Mouse (Mus musculus) forebrain, postnatal 0 days (tissue): ENCODE data around the gene Stag3. TPM values are rescaled to one million over a fixed set of nuclear protein-coding genes. Genes with fewer than 3 reads are reported as not detected.
A peak's percentile ranks its signal among the peaks of the same experiment; 100 is the strongest.

Experiments
- ATAC-seq: fragments of 200-750 bp; cut with Nextera tagmentation; 2 replicates; pipeline ENCODE4 v1.8.0; 2017; ENCODE audit warnings: mild to moderate bottlenecking, moderate library complexity
- DNase-seq: peaks from one replicate; pipeline ENCODE4 v3.0.0-alpha.2; 2015
- H3K27ac ChIP-seq: fragments of 300-500 bp; sonication (generic); 2 replicates; pipeline ENCODE4 v1.5.1; 2014; ENCODE audit warnings: low read depth, mild to moderate bottlenecking, antibody characterized with exemption, low read length, moderate library complexity, mixed read lengths
- H3K27me3 ChIP-seq: fragments of 300-500 bp; sonication (generic); 2 replicates; pipeline ENCODE4 v1.6.1; 2014; ENCODE audit warnings: mild to moderate bottlenecking, low read length, mixed read lengths; ENCODE audit not compliant: insufficient read depth
- H3K36me3 ChIP-seq: fragments of 300-500 bp; sonication (generic); 2 replicates; pipeline ENCODE4 v1.6.1; 2014; ENCODE audit warnings: mild to moderate bottlenecking, moderate library complexity; ENCODE audit not compliant: insufficient read depth
- H3K4me1 ChIP-seq: fragments of 300-500 bp; sonication (generic); 2 replicates; pipeline ENCODE4 v1.6.1; 2014; ENCODE audit warnings: antibody characterized with exemption; ENCODE audit not compliant: insufficient read depth
- H3K4me2 ChIP-seq: fragments of 300-500 bp; sonication (generic); 2 replicates; pipeline ENCODE4 v1.6.1; 2014; ENCODE audit warnings: low read depth, mild to moderate bottlenecking, moderate library complexity
- H3K4me3 ChIP-seq: fragments of 300-500 bp; sonication (generic); 2 replicates; pipeline ENCODE4 v1.5.1; 2014; ENCODE audit warnings: low read depth, low read length, mixed read lengths
- H3K9ac ChIP-seq: fragments of 300-500 bp; sonication (generic); 2 replicates; pipeline ENCODE4 v1.6.1; 2014; ENCODE audit warnings: mild to moderate bottlenecking
- H3K9me3 ChIP-seq: fragments of 300-500 bp; sonication (generic); 2 replicates; pipeline ENCODE4 v1.6.1; 2016; ENCODE audit warnings: low read length
- CTCF ChIP-seq: sonication (generic); IDR thresholded peaks from 2 replicates; pipeline ENCODE4 v1.5.1; 2016; ENCODE audit warnings: antibody characterized with exemption, control low read depth, low read depth
- WGBS: fragments of 180-500 bp; shearing (Covaris S2); extraction: QIAGEN DNeasy Blood & Tissue Kit; methylation state at CpG from one replicate; pipeline ENCODE4 v1.1.7; 2014; 5-methylcytosine and 5-hydroxymethylcytosine counted together
- polyA plus RNA-seq: library from polyadenylated mRNA; unstranded; fragments of >200 nt; fragmentation: Nextera tagmentation; extraction: Ambion mirVana; gene quantifications from 2 replicates; pipeline ENCODE4 v1.2.1, GENCODE M21; 2015
- total RNA-seq: library from RNA; depleted of rRNA; stranded (reverse); fragments of >200 nt; gene quantifications from 2 replicates; pipeline ENCODE4 v1.2.3, GENCODE M21; 2014

Stag3 gene
- total and polyA plus RNA-seq, 2 experiments from 2014 or later: 5.5 to 16.9 TPM

DNA sequence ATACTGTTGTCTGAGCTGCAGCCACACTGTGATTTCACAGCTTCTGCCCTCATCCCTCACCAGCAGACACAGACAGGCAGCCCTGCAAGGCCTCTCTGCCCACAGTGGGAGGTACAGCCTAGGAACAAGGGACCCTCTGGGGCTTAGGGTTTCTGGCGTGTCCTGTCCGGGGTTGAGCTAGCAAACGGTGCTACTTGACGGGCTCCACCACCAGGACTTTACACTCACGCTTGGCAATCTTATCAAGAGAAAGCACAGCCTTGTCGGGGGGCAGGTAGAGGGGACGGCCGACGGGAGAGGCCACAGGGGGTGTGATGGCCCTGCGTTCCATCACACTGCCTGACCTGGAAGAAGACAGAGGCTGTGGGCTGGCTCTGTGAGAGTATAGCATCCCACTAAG is 20.0 kb upstream of the Stag3 start:
- no peak for TF ChIP-seq CTCF
- H3K4me3 ChIP-seq: no peak overlapping the region
- ATAC-seq: no peak
- H3K27me3 ChIP-seq: no peaks in the 10 kb centered on the region
- H3K9me3 ChIP-seq: no peaks in the 10 kb centered on the region
- H3K36me3 ChIP-seq: peaks cover 40% of the 10 kb centered on the region
- no peak overlapping the region for H3K27ac ChIP-seq
- H3K4me1 ChIP-seq: peaks cover 15% of the 10 kb centered on the region
- H3K9ac ChIP-seq: no peak overlapping the region
- no peak overlapping the region for H3K4me2 ChIP-seq
- 89% methylated on average over 10 of the region's 10 CpGs for WGBS
- DNase-seq: no peak

DNA sequence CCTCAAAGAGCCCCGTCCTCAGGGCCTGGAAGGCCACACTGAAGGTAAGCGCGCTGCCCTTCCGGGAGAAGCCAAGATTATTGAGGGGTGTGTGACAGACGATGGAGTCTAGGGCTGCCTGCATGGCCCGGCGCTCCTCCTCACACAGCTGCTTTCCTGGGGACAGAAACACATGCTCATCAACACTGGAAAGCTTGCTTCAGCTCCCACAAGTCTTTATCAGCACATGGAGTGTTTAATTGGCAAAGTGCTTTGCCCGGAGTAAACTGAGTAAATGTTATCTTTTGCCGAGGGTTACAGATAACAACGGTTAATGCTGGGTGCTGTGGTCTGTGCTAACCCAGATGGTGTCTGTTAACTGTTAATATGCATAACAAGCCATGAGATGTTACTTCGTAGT is 19.2 kb upstream of the Stag3 start:
- ATAC-seq: no peak
- Histone ChIP-seq H3K4me1 (peaks cover 14% of the 10 kb centered on the region), H3K27me3 (no peaks in the 10 kb centered on the region), H3K9me3 (no peaks in the 10 kb centered on the region), H3K27ac (no peak overlapping the region), H3K36me3 (peaks cover 40% of the 10 kb centered on the region), H3K9ac (no peak overlapping the region), H3K4me3 (no peak overlapping the region), H3K4me2 (no peak overlapping the region)
- DNase-seq: no peak
- 93% methylated on average over 11 of the region's 11 CpGs for WGBS
- TF ChIP-seq CTCF: no peak

DNA sequence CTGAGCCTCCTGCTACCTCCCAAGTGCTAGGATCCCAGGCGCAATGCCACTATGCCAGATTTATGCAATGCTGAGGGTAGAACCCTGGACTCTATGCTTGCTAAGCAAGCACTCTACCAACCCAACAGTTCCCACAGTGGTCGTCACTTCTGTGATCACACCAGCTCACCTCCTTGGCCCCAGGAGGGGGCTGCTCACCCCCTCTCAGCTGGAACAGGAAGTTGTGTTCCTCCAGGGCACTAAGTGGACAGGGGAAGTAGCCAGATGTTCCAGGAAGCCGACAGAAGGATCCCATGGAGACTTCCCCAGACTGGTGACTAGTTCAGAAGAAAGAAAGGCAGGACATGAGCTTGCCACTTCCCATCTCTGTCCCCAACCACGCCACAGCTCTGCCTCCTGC is 18.0 kb upstream of the Stag3 start:
- no peak for TF ChIP-seq CTCF
- Histone ChIP-seq H3K4me1 (peaks cover 14% of the 10 kb centered on the region), H3K9me3 (no peaks in the 10 kb centered on the region), H3K4me3 (no peak overlapping the region), H3K27me3 (no peaks in the 10 kb centered on the region), H3K36me3 (peaks cover 40% of the 10 kb centered on the region), H3K4me2 (no peak overlapping the region), H3K9ac (no peak overlapping the region), H3K27ac (no peak overlapping the region)
- ATAC-seq: no peak
- WGBS: 91% methylated on average over 4 of the region's 4 CpGs
- DNase-seq: no peak

DNA sequence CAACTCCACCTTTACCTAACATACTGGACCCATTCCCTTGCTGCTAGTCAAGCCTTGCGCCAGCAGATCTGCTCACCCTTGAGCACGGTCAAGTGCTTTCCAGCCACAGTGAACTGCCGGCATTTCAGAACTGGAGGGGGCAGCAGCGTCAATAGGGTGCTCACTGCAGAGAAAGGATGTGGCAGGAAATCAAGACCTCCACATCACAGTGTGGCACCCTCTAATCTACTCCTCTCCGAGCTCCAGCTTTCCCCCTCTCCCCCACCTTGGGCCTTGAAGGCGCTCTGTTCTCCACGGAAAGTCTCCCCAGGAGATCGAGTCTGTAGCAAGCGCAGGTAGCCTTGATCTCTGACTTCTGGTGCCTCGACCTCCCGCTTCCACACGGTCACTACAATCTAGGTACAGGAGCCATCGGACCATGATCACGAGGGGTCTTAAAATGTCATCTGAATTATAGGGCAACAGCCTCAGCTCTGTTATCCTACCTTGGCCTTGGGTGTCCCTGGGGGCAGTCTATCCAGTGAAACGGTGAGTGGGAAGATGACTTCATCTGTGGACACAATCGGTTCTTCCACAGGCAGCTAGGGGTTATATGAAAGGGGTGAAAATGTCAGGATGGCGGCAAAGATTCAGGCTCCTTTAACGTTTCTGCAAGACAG is 17.3 kb upstream of the Stag3 start:
- Histone ChIP-seq H3K9ac (peak overlapping the region; percentile 78), H3K27ac (peak overlapping the region; percentile 78; the same call in 1 of the 2 replicates), H3K27me3 (no peaks in the 10 kb centered on the region), H3K4me2 (peak overlapping the region; percentile 91), H3K4me3 (peak overlapping the region; percentile 71), H3K36me3 (peaks cover 40% of the 10 kb centered on the region), H3K4me1 (peaks cover 14% of the 10 kb centered on the region), H3K9me3 (no peaks in the 10 kb centered on the region)
- ATAC-seq (no peak), DNase-seq (no peak)
- WGBS: 67% methylated on average over 18 of the region's 18 CpGs
- 0 out of 2 replicates have a peak, but pooled peaks have one; percentile 4 for TF ChIP-seq CTCF

DNA sequence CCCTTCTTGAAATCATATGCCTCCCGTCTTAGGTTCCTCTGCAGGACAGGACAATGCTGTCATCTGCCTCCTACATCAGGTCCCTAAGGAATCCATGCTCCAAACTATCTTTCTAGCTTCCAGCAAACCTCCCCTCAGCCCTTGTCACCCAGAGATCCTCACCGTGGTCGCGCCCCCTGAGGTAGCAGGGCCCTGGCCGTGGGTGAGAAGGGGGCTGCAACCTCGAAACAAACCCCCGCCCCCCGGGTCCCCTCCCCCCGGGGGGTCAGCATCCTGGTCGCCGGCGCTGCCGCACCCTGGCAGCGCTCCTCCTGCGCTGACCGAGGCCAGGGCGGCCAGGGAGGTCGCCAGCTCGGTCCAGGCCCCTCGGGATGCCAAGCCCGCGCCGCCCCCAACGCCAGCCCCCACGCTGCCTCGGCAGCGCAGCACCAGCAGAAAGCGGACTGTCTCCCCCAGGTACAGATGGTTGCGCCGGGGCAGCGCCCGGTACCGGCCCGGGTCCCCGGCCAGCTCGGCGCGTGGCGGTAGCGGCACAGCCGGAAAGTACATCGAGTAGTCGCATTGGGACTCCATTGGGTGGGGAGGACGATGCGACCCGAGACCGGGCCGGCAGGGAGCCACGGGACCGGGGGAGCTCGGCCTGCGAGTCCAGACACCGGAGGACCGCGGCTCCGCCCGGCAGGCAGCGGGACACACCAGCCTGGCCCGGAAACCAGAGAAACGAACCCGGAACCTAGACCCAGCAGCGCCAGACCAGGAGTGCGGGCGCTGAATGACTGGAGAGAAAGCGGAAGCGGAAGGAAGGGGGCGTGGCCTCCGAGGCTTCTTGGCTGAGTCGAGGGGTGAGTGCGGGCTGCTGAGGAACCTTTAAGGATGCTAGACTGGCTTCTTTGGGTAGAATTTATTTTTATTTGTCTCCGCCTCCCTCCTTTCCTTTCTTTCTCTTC is 16.5 kb upstream of the Stag3 start, which contains the start of gene BC037034:
TSS of gene BC037034 (minus strand) at position 774 of the 947 bp plus-strand sequence.
- Histone ChIP-seq H3K4me2 (peak within 1 kb of the TSS; percentile 91), H3K9me3 (no peaks in the 10 kb centered on the region), H3K4me3 (peak within 1 kb of the TSS; percentile 71), H3K27ac (peak within 1 kb of the TSS; percentile 78), H3K4me1 (peaks cover 14% of the 10 kb centered on the region), H3K27me3 (no peaks in the 10 kb centered on the region), H3K36me3 (peaks cover 38% of the 10 kb centered on the region), H3K9ac (peak within 1 kb of the TSS; percentile 78)
- 3% methylated on average over 65 of the region's 71 CpGs for WGBS
- TF ChIP-seq CTCF: no peak; the same call in 1 of the 2 replicates
- ATAC-seq (peak; percentile 97), DNase-seq (peak; percentile 93)

DNA sequence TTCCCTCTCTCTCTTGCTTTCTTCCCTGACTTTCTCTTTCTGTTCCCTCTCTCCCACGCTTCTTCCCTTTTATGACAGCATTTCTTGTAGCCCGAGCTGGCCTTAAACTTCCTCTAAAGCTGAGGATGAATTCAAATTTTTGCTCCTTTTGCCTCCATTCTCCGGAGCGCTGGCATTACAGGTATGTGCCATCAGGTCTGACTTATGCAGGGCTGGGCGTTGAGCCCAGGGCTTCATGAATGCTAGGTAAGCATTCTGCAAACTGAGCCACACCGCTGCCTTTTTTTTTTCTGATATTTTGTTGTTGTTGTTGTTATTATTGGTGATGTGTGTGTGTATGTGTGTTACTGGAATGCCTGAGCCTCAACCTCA is 15.8 kb upstream of the Stag3 start:
- no peak for DNase-seq
- no peak; the same call in 1 of the 2 replicates for ATAC-seq
- no peak for TF ChIP-seq CTCF
- peaks cover 31% of the 10 kb centered on the region for H3K36me3 ChIP-seq
- H3K9me3 ChIP-seq: no peaks in the 10 kb centered on the region
- peaks cover 14% of the 10 kb centered on the region for H3K4me1 ChIP-seq
- H3K4me2 ChIP-seq: peak overlapping the region; percentile 91
- H3K27me3 ChIP-seq: no peaks in the 10 kb centered on the region
- WGBS: 12% methylated on average over 6 of the region's 6 CpGs
- H3K4me3 ChIP-seq: peak overlapping the region; percentile 71
- peak overlapping the region; percentile 78 for H3K9ac ChIP-seq
- H3K27ac ChIP-seq: peak overlapping the region; percentile 78

DNA sequence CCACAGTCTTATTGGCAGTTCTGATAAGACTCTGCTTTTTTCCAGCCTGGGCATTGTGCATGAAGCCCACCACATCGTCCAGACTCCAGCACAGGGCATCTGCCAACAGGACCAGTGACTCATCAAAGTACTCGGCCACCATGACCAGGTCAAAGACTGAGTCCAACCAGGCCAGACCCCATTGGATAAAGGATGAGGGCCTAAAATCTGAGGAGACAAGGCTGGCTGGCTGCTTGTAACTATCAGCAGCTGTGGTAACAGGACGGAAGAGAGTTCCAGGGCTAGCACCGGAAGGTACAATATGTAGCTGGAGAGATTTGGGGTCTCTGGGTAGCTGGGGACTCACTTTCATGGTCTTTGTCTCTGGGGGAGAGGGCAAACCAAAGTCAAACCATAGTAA is 14.3 kb upstream of the Stag3 start:
- ATAC-seq (no peak), DNase-seq (no peak)
- no peak for TF ChIP-seq CTCF
- Histone ChIP-seq H3K36me3 (peaks cover 16% of the 10 kb centered on the region), H3K9ac (no peak overlapping the region), H3K9me3 (no peaks in the 10 kb centered on the region), H3K4me1 (peaks cover 14% of the 10 kb centered on the region), H3K27ac (no peak overlapping the region), H3K27me3 (no peaks in the 10 kb centered on the region), H3K4me3 (no peak overlapping the region), H3K4me2 (no peak overlapping the region)
- WGBS: 95% methylated on average over 4 of the region's 4 CpGs
